Mouse (Mus musculus): ENCODE measurements around the gene Ttc7.

GRCm38 (mm10) chr17:87376831-87377471 is 94.3 kb downstream of the Ttc7 start:
- TF ChIP-seq CTCF (IDR thresholded peaks at IDR 0.05; ENCODE audit: borderline replicate concordance, extremely low read depth, insufficient read depth, insufficient read length) (no peak), POLR2A (IDR thresholded peaks at IDR 0.05; ENCODE audit: borderline replicate concordance, extremely low read depth, insufficient read depth, insufficient read length, poor library complexity, severe bottlenecking) (no peak)

All from brain, embryonic 14.5 days (tissue).